Mouse (Mus musculus) embryonic facial prominence, embryonic 12.5 days (tissue): Measurements from ENCODE around the gene 4930467E23Rik. TPM values are rescaled to one million over a fixed set of nuclear protein-coding genes. Genes with fewer than 3 reads are reported as not detected.
"Not testable (repeated sequence)": the region's sequence is repeated elsewhere in the genome, so short reads cannot be mapped to it uniquely, and the experiment has no call there.

Source experiments
- ATAC-seq: fragments of 200-750 bp; cut with Nextera tagmentation; 2 replicates; pipeline ENCODE4 v1.8.0; 2017; ENCODE audit not compliant: insufficient number of reproducible peaks, insufficient read depth, low FRiP score, low TSS enrichment
- H3K27ac ChIP-seq: fragments of 300-500 bp; sonication (generic); 2 replicates; pipeline ENCODE4 v1.5.1; 2016; ENCODE audit warnings: mild to moderate bottlenecking
- H3K27me3 ChIP-seq: fragments of 300-500 bp; sonication (generic); 2 replicates; pipeline ENCODE4 v1.6.1; 2016; ENCODE audit warnings: mild to moderate bottlenecking, moderate library complexity
- H3K36me3 ChIP-seq: fragments of 300-500 bp; sonication (generic); 2 replicates; pipeline ENCODE4 v1.6.1; 2016; ENCODE audit warnings: mild to moderate bottlenecking
- H3K4me1 ChIP-seq: fragments of 300-500 bp; sonication (generic); 2 replicates; pipeline ENCODE4 v1.6.1; 2016
- H3K4me2 ChIP-seq: fragments of 300-500 bp; sonication (generic); replicated peaks from 2 replicates; pipeline ENCODE4 v1.6.1; 2016; ENCODE audit warnings: mild to moderate bottlenecking, moderate library complexity
- H3K4me3 ChIP-seq: fragments of 300-500 bp; sonication (generic); 2 replicates; pipeline ENCODE4 v1.5.1; 2016; ENCODE audit warnings: mild to moderate bottlenecking
- H3K9ac ChIP-seq: fragments of 300-500 bp; sonication (generic); 2 replicates; pipeline ENCODE4 v1.6.1; 2016; ENCODE audit warnings: mild to moderate bottlenecking, moderate library complexity
- H3K9me3 ChIP-seq: fragments of 300-500 bp; sonication (generic); 2 replicates; pipeline ENCODE4 v1.6.1; 2016; ENCODE audit warnings: mild to moderate bottlenecking, moderate library complexity
- WGBS: fragments of 180-500 bp; shearing (Covaris S2); methylation state at CpG from one replicate; pipeline ENCODE4 v1.1.7; 2016; 5-methylcytosine and 5-hydroxymethylcytosine counted together
- polyA plus RNA-seq: library from polyadenylated mRNA; unstranded; fragments of >200 nt; fragmentation: Nextera tagmentation; extraction: Ambion mirVana; gene quantifications from 2 replicates; pipeline ENCODE4 v1.2.1, GENCODE M21; 2016

4930467E23Rik gene
- not detected in 2 replicates for polyA plus RNA-seq

GRCm38 (mm10) chr8:19729276-19729675 lies at the start of gene 4930467E23Rik:
4930467E23Rik (plus strand) TSS chr8:19729576.
- not testable (repeated sequence) for H3K27me3 ChIP-seq
- WGBS, result no CpG with 5 or more reads among the region's 2 CpGs

GRCm38 (mm10) chr8:19682311-19682710 lies 47.1 kb upstream of the 4930467E23Rik start:
- not testable (repeated sequence) for ATAC-seq, H3K4me1 ChIP-seq, H3K36me3 ChIP-seq, H3K4me2 ChIP-seq, H3K9ac ChIP-seq, H3K27ac ChIP-seq, H3K4me3 ChIP-seq, H3K9me3 ChIP-seq, H3K27me3 ChIP-seq
- 89% methylated on average over 2 of the region's 3 CpGs for WGBS

More at GRCm38 (mm10) chr8:19729276-19729675, at the start of gene 4930467E23Rik:
- not testable (repeated sequence) for ATAC-seq, H3K27ac ChIP-seq, H3K36me3 ChIP-seq, H3K4me1 ChIP-seq, H3K9ac ChIP-seq, H3K4me3 ChIP-seq, H3K4me2 ChIP-seq, H3K9me3 ChIP-seq

- not testable (repeated sequence) for H3K27me3 ChIP-seq, H3K36me3 ChIP-seq, H3K9ac ChIP-seq, H3K4me1 ChIP-seq, ATAC-seq, H3K4me2 ChIP-seq, H3K27ac ChIP-seq, H3K4me3 ChIP-seq, H3K9me3 ChIP-seq
- WGBS, result 79% methylated on average over 3 of the region's 3 CpGs
Measured at GRCm38 (mm10) chr8:19685476-19685875, 43.9 kb upstream of the 4930467E23Rik start.

- H3K4me1 ChIP-seq, H3K4me2 ChIP-seq, H3K27ac ChIP-seq, H3K27me3 ChIP-seq, H3K9ac ChIP-seq, H3K4me3 ChIP-seq, H3K36me3 ChIP-seq, H3K9me3 ChIP-seq, ATAC-seq: not testable (repeated sequence)
- WGBS, result 81% methylated on average over 6 of the region's 6 CpGs
Measured at GRCm38 (mm10) chr8:19688802-19689525, 40.4 kb upstream of the 4930467E23Rik start.

- H3K9me3 ChIP-seq, H3K4me2 ChIP-seq, H3K4me1 ChIP-seq, ATAC-seq, H3K4me3 ChIP-seq, H3K9ac ChIP-seq, H3K27me3 ChIP-seq, H3K36me3 ChIP-seq, H3K27ac ChIP-seq: not testable (repeated sequence)
- 85% methylated on average over 1 of the region's 1 CpGs for WGBS
Measured at GRCm38 (mm10) chr8:19689745-19690144, 39.6 kb upstream of the 4930467E23Rik start.

- H3K9ac ChIP-seq, H3K27me3 ChIP-seq, ATAC-seq, H3K4me1 ChIP-seq, H3K9me3 ChIP-seq, H3K36me3 ChIP-seq, H3K4me2 ChIP-seq, H3K27ac ChIP-seq, H3K4me3 ChIP-seq: not testable (repeated sequence)
- 82% methylated on average over 6 of the region's 6 CpGs for WGBS
Measured at GRCm38 (mm10) chr8:19691421-19691820, 38.0 kb upstream of the 4930467E23Rik start.

GRCm38 (mm10) chr8:19697497-19698077 lies 31.8 kb upstream of the 4930467E23Rik start:
- H3K27me3 ChIP-seq, H3K9me3 ChIP-seq, H3K36me3 ChIP-seq, H3K4me1 ChIP-seq, ATAC-seq, H3K27ac ChIP-seq, H3K4me2 ChIP-seq, H3K9ac ChIP-seq, H3K4me3 ChIP-seq: not testable (repeated sequence)
- 82% methylated on average over 11 of the region's 11 CpGs for WGBS

GRCm38 (mm10) chr8:19698123-19698522 lies 31.3 kb upstream of the 4930467E23Rik start:
- not testable (repeated sequence) for H3K4me3 ChIP-seq, H3K27me3 ChIP-seq, H3K9me3 ChIP-seq, H3K9ac ChIP-seq, ATAC-seq, H3K27ac ChIP-seq, H3K4me2 ChIP-seq, H3K4me1 ChIP-seq, H3K36me3 ChIP-seq
- 76% methylated on average over 6 of the region's 6 CpGs for WGBS

GRCm38 (mm10) chr8:19698722-19699121 lies 30.7 kb upstream of the 4930467E23Rik start:
- WGBS, result 78% methylated on average over 4 of the region's 4 CpGs
- not testable (repeated sequence) for H3K4me1 ChIP-seq, H3K4me2 ChIP-seq, H3K9me3 ChIP-seq, H3K9ac ChIP-seq, H3K36me3 ChIP-seq, H3K4me3 ChIP-seq, H3K27me3 ChIP-seq, ATAC-seq, H3K27ac ChIP-seq

GRCm38 (mm10) chr8:19701326-19701725 lies 28.1 kb upstream of the 4930467E23Rik start:
- not testable (repeated sequence) for H3K4me2 ChIP-seq, H3K4me1 ChIP-seq, H3K36me3 ChIP-seq, H3K27me3 ChIP-seq, H3K4me3 ChIP-seq, ATAC-seq, H3K27ac ChIP-seq, H3K9ac ChIP-seq, H3K9me3 ChIP-seq
- 93% methylated on average over 2 of the region's 2 CpGs for WGBS

- not testable (repeated sequence) for H3K36me3 ChIP-seq, H3K4me3 ChIP-seq, H3K27ac ChIP-seq, H3K4me2 ChIP-seq, H3K9me3 ChIP-seq, H3K4me1 ChIP-seq, ATAC-seq, H3K27me3 ChIP-seq, H3K9ac ChIP-seq
- WGBS, result 82% methylated on average over 2 of the region's 2 CpGs
Measured at GRCm38 (mm10) chr8:19702276-19702675, 27.1 kb upstream of the 4930467E23Rik start.

- peak; percentile 89 for ATAC-seq
- H3K27me3 ChIP-seq, H3K4me1 ChIP-seq, H3K9me3 ChIP-seq, H3K9ac ChIP-seq, H3K4me3 ChIP-seq, H3K27ac ChIP-seq, H3K4me2 ChIP-seq, H3K36me3 ChIP-seq: not testable (repeated sequence)
- 47% methylated on average over 13 of the region's 13 CpGs for WGBS
Measured at GRCm38 (mm10) chr8:19702972-19703709, 26.2 kb upstream of the 4930467E23Rik start.
